Mouse (Mus musculus) heart, embryonic 13.5 days (tissue): Measurements from ENCODE around the gene Usp47. TPM values are rescaled to one million over a fixed set of nuclear protein-coding genes. Genes with fewer than 3 reads are reported as not detected.
A peak's percentile ranks its signal among the peaks of the same experiment; 100 is the strongest.

ENCODE experiments used
- ATAC-seq: fragments of 200-750 bp; cut with Nextera tagmentation; 2 replicates; pipeline ENCODE4 v1.8.0; 2017; ENCODE audit warnings: moderate TSS enrichment; ENCODE audit not compliant: insufficient number of reproducible peaks, low FRiP score, low TSS enrichment; ENCODE audit errors: extremely low read depth
- H3K27ac ChIP-seq: fragments of 300-500 bp; sonication (generic); replicated peaks from 2 replicates; pipeline ENCODE4 v1.5.1; 2015; ENCODE audit warnings: moderate library complexity, mild to moderate bottlenecking, inconsistent platforms
- H3K27me3 ChIP-seq: fragments of 300-500 bp; sonication (generic); replicated peaks from 2 replicates; pipeline ENCODE4 v1.6.1; 2015; ENCODE audit warnings: mild to moderate bottlenecking, inconsistent platforms
- H3K36me3 ChIP-seq: fragments of 300-500 bp; sonication (generic); 2 replicates; pipeline ENCODE4 v1.6.1; 2015; ENCODE audit warnings: mild to moderate bottlenecking, inconsistent platforms
- H3K4me1 ChIP-seq: fragments of 300-500 bp; sonication (generic); 2 replicates; pipeline ENCODE4 v1.6.1; 2015; ENCODE audit warnings: inconsistent platforms
- H3K4me2 ChIP-seq: fragments of 300-500 bp; sonication (generic); 2 replicates; pipeline ENCODE4 v1.6.1; 2015; ENCODE audit warnings: inconsistent platforms, mild to moderate bottlenecking, moderate library complexity
- H3K4me3 ChIP-seq: fragments of 300-500 bp; sonication (generic); 2 replicates; pipeline ENCODE4 v1.5.1; 2015; ENCODE audit warnings: moderate library complexity, mild to moderate bottlenecking, inconsistent platforms
- H3K9ac ChIP-seq: fragments of 300-500 bp; sonication (generic); 2 replicates; pipeline ENCODE4 v1.6.1; 2015; ENCODE audit warnings: inconsistent platforms, mild to moderate bottlenecking, moderate library complexity
- H3K9me3 ChIP-seq: fragments of 300-500 bp; sonication (generic); 2 replicates; pipeline ENCODE4 v1.6.1; 2016; ENCODE audit warnings: inconsistent platforms
- WGBS: fragments of 180-500 bp; shearing (Covaris S2); methylation state at CpG from one replicate; pipeline ENCODE4 v1.1.7; 2015; ENCODE audit warnings: mixed read lengths; 5-methylcytosine and 5-hydroxymethylcytosine counted together
- polyA plus RNA-seq: library from polyadenylated mRNA; unstranded; fragments of >200 nt; fragmentation: Nextera tagmentation; extraction: Ambion mirVana; gene quantifications from 2 replicates; pipeline ENCODE4 v1.2.1, GENCODE M21; 2015

Gene Usp47
- polyA plus RNA-seq, 1 experiment from 2014 or later = 57.4 TPM

GRCm38 (mm10) chr7:112138509-112139405 is 115.5 kb downstream of the Usp47 start:
- no peak overlapping the region for H3K4me2 ChIP-seq
- no peak for ATAC-seq
- H3K27ac ChIP-seq = peak overlapping the region; percentile 71

GRCm38 (mm10) chr7:112140725-112141124 is 117.4 kb downstream of the Usp47 start:
- Histone ChIP-seq H3K27me3 (no peaks in the 10 kb centered on the region), H3K4me3 (no peak overlapping the region), H3K4me2 (peak overlapping the region; percentile 20; the same call in 1 of the 2 replicates), H3K9ac (peak overlapping the region; percentile 41; the same call in 1 of the 2 replicates), H3K27ac (peak overlapping the region; percentile 71), H3K4me1 (peaks cover 75% of the 10 kb centered on the region), H3K9me3 (no peaks in the 10 kb centered on the region), H3K36me3 (0 out of 2 replicates have a peak, but pooled peaks cover 2% of the 10 kb centered on the region)
- ATAC-seq = no peak
- 48% methylated on average over 2 of the region's 2 CpGs for WGBS

More at GRCm38 (mm10) chr7:112138509-112139405, 115.5 kb downstream of the Usp47 start:
- Histone ChIP-seq H3K4me1 (peaks cover 58% of the 10 kb centered on the region), H3K4me3 (no peak overlapping the region), H3K27me3 (no peaks in the 10 kb centered on the region), H3K36me3 (0 out of 2 replicates have a peak, but pooled peaks cover 2% of the 10 kb centered on the region), H3K9me3 (no peaks in the 10 kb centered on the region), H3K9ac (no peak overlapping the region; the same call in 1 of the 2 replicates)
- WGBS = 59% methylated on average over 11 of the region's 11 CpGs

GRCm38 (mm10) chr7:112142616-112143015 is 119.3 kb downstream of the Usp47 start:
- Histone ChIP-seq H3K36me3 (0 out of 2 replicates have a peak, but pooled peaks cover 2% of the 10 kb centered on the region), H3K9ac (no peak overlapping the region), H3K4me3 (no peak overlapping the region), H3K4me1 (peaks cover 80% of the 10 kb centered on the region), H3K27me3 (no peaks in the 10 kb centered on the region), H3K4me2 (no peak overlapping the region), H3K9me3 (no peaks in the 10 kb centered on the region), H3K27ac (peak overlapping the region; percentile 57)
- 78% methylated on average over 3 of the region's 3 CpGs for whole genome bisulfite sequencing
- ATAC-seq = no peak

GRCm38 (mm10) chr7:112143090-112143500 is 119.8 kb downstream of the Usp47 start:
- ATAC-seq = no peak
- WGBS = 26% methylated on average over 7 of the region's 7 CpGs
- Histone ChIP-seq H3K27me3 (no peaks in the 10 kb centered on the region), H3K4me1 (peaks cover 83% of the 10 kb centered on the region), H3K9ac (peak overlapping the region; percentile 38; the same call in 1 of the 2 replicates), H3K36me3 (0 out of 2 replicates have a peak, but pooled peaks cover 2% of the 10 kb centered on the region), H3K27ac (peak overlapping the region; percentile 57), H3K4me3 (no peak overlapping the region), H3K4me2 (no peak overlapping the region), H3K9me3 (no peaks in the 10 kb centered on the region)

GRCm38 (mm10) chr7:112143978-112144377 is 120.7 kb downstream of the Usp47 start:
- H3K9me3 ChIP-seq = no peaks in the 10 kb centered on the region
- H3K27me3 ChIP-seq = no peaks in the 10 kb centered on the region
- H3K4me1 ChIP-seq = peaks cover 81% of the 10 kb centered on the region
- H3K27ac ChIP-seq = peak overlapping the region; percentile 54
- WGBS = 66% methylated on average over 4 of the region's 4 CpGs
- no peak overlapping the region for H3K9ac ChIP-seq
- H3K4me3 ChIP-seq = no peak overlapping the region
- H3K36me3 ChIP-seq = 0 out of 2 replicates have a peak, but pooled peaks cover 2% of the 10 kb centered on the region
- H3K4me2 ChIP-seq = no peak overlapping the region
- no peak for ATAC-seq

GRCm38 (mm10) chr7:112144646-112145179 is 121.4 kb downstream of the Usp47 start:
- H3K9ac ChIP-seq = no peak overlapping the region
- H3K4me2 ChIP-seq = no peak overlapping the region
- 64% methylated on average over 11 of the region's 11 CpGs for WGBS
- H3K36me3 ChIP-seq = 0 out of 2 replicates have a peak, but pooled peaks cover 3% of the 10 kb centered on the region
- no peaks in the 10 kb centered on the region for H3K9me3 ChIP-seq
- no peaks in the 10 kb centered on the region for H3K27me3 ChIP-seq
- peak overlapping the region; percentile 54; the same call in 1 of the 2 replicates for H3K27ac ChIP-seq
- H3K4me3 ChIP-seq = no peak overlapping the region
- ATAC-seq = no peak
- H3K4me1 ChIP-seq = peaks cover 81% of the 10 kb centered on the region

GRCm38 (mm10) chr7:112147979-112148378 is 124.7 kb downstream of the Usp47 start:
- Histone ChIP-seq H3K4me2 (no peak overlapping the region), H3K4me3 (no peak overlapping the region), H3K27ac (peak overlapping the region; percentile 53), H3K36me3 (peaks cover 20% of the 10 kb centered on the region; the same call in 1 of the 2 replicates), H3K4me1 (peaks cover 70% of the 10 kb centered on the region), H3K9ac (no peak overlapping the region), H3K9me3 (no peaks in the 10 kb centered on the region), H3K27me3 (no peaks in the 10 kb centered on the region)
- no peak for ATAC-seq
- 45% methylated on average over 2 of the region's 2 CpGs for WGBS

- Histone ChIP-seq H3K9me3 (no peaks in the 10 kb centered on the region), H3K4me3 (no peak overlapping the region), H3K36me3 (peaks cover 20% of the 10 kb centered on the region; the same call in 1 of the 2 replicates), H3K9ac (0 out of 2 replicates have a peak overlapping the region, but pooled peaks have one; percentile 28), H3K27me3 (no peaks in the 10 kb centered on the region), H3K4me1 (peaks cover 69% of the 10 kb centered on the region), H3K4me2 (peak overlapping the region; percentile 24; the same call in 1 of the 2 replicates), H3K27ac (peak overlapping the region; percentile 76)
- WGBS = 33% methylated on average over 10 of the region's 10 CpGs
- 0 out of 2 replicates have a peak, but pooled peaks have one; percentile 35 for ATAC-seq
Observed at GRCm38 (mm10) chr7:112149113-112149512, 125.8 kb downstream of the Usp47 start.

GRCm38 (mm10) chr7:112154445-112154844 is 131.1 kb downstream of the Usp47 start:
- peaks cover 20% of the 10 kb centered on the region; the same call in 1 of the 2 replicates for H3K36me3 ChIP-seq
- H3K4me1 ChIP-seq = peaks cover 74% of the 10 kb centered on the region
- H3K4me2 ChIP-seq = peak overlapping the region; percentile 77
- no peak for ATAC-seq
- H3K27ac ChIP-seq = peak overlapping the region; percentile 54; the same call in 1 of the 2 replicates
- peaks cover 6% of the 10 kb centered on the region; the same call in 1 of the 2 replicates for H3K27me3 ChIP-seq
- no peak overlapping the region for H3K9ac ChIP-seq
- WGBS = 79% methylated on average over 4 of the region's 4 CpGs
- H3K9me3 ChIP-seq = no peaks in the 10 kb centered on the region
- no peak overlapping the region for H3K4me3 ChIP-seq

- Histone ChIP-seq H3K4me2 (peak overlapping the region; percentile 77), H3K4me3 (no peak overlapping the region), H3K9me3 (no peaks in the 10 kb centered on the region), H3K27ac (peak overlapping the region; percentile 54; the same call in 1 of the 2 replicates), H3K36me3 (peaks cover 15% of the 10 kb centered on the region; the same call in 1 of the 2 replicates), H3K4me1 (peaks cover 66% of the 10 kb centered on the region), H3K9ac (peak overlapping the region; percentile 33; the same call in 1 of the 2 replicates), H3K27me3 (peaks cover 6% of the 10 kb centered on the region; the same call in 1 of the 2 replicates)
- ATAC-seq = no peak
- 23% methylated on average over 1 of the region's 1 CpGs for WGBS
Observed at GRCm38 (mm10) chr7:112155194-112155593, 131.9 kb downstream of the Usp47 start.
